Mouse (Mus musculus) c-Kit-negative CD71-positive TER-119-positive erythroid progenitor cells, embryonic 14.5 days (primary cell): ENCODE measurements at regions not wholly inside any gene's neighbourhood (a gene's known extent, or its start where the extent isn't known, plus 50 kb on each side); places are given as distances from the start of the nearest gene placed in this dataset.
"Not testable (repeated sequence)": the region's sequence is repeated elsewhere in the genome, so short reads cannot be mapped to it uniquely, and the experiment has no call there.

Experiments
- DNase-seq: peaks from one replicate; pipeline ENCODE4 v3.0.0-alpha.2; 2013; ENCODE audit warnings: low read depth, low spot score

GRCm38 (mm10) chr16:3334355-3334754 lies 256.5 kb upstream of the Olfr161 start:
- DNase-seq = not testable (repeated sequence)

GRCm38 (mm10) chr16:3343372-3343771 lies 247.5 kb upstream of the Olfr161 start:
- DNase-seq = not testable (repeated sequence)

GRCm38 (mm10) chr16:3344725-3345380 lies 246.0 kb upstream of the Olfr161 start:
- not testable (repeated sequence) for DNase-seq

GRCm38 (mm10) chr16:3349382-3349781 lies 241.5 kb upstream of the Olfr161 start:
- DNase-seq = not testable (repeated sequence)

GRCm38 (mm10) chr16:3349850-3350547 lies 240.8 kb upstream of the Olfr161 start:
- DNase-seq = peak; percentile 0

GRCm38 (mm10) chr16:3350668-3351507 lies 240.0 kb upstream of the Olfr161 start:
- DNase-seq = peak; percentile 62

GRCm38 (mm10) chr16:3351508-3352046 lies 239.3 kb upstream of the Olfr161 start:
- DNase-seq = peak; percentile 1
